Mouse (Mus musculus) kidney, adult 2 months (tissue): ENCODE data around the gene Ppp1r12b. TPM values are rescaled to one million over a fixed set of nuclear protein-coding genes. Genes with fewer than 3 reads are reported as not detected.

ENCODE experiments used
- DNase-seq: peaks from one replicate; pipeline ENCODE4 v3.0.0; 2021
- H3K27ac ChIP-seq: fragments of 200-500 bp; 2 replicates; pipeline ENCODE4 v1.5.1; 2012; ENCODE audit warnings: low read depth, low read length, control low read depth, inconsistent platforms; ENCODE audit not compliant: insufficient read depth
- H3K27me3 ChIP-seq: fragments of 200-500 bp; replicated peaks from 2 replicates; pipeline ENCODE4 v1.6.1; 2012; ENCODE audit warnings: mild to moderate bottlenecking, moderate library complexity, low read length, inconsistent platforms; ENCODE audit not compliant: control insufficient read depth, insufficient read depth
- H3K36me3 ChIP-seq: fragments of 200-500 bp; 2 replicates; pipeline ENCODE4 v1.6.1; 2012; ENCODE audit warnings: mild to moderate bottlenecking, moderate library complexity, low read length, inconsistent platforms; ENCODE audit not compliant: control insufficient read depth, insufficient read depth
- H3K4me1 ChIP-seq: fragments of 200-500 bp; 2 replicates; pipeline ENCODE4 v1.6.1; 2011; ENCODE audit warnings: low read length; ENCODE audit not compliant: control insufficient read depth, insufficient read depth
- H3K4me3 ChIP-seq: fragments of 200-500 bp; 2 replicates; pipeline ENCODE4 v1.5.1; 2011; ENCODE audit warnings: mild to moderate bottlenecking, low read depth, low read length, control low read depth; ENCODE audit not compliant: insufficient read depth
- CTCF ChIP-seq: fragments of 200-500 bp; conservative IDR thresholded peaks from 2 replicates; pipeline ENCODE4 v1.5.1; 2011; ENCODE audit warnings: low read depth, mild to moderate bottlenecking, control low read depth, low read length, moderate library complexity, mixed read lengths; ENCODE audit not compliant: insufficient read depth, insufficient read length
- POLR2A ChIP-seq: fragments of 200-500 bp; IDR thresholded peaks from one replicate; pipeline ENCODE4 v1.6.1; 2011; ENCODE audit warnings: low read depth, low read length, control low read depth
- WGBS: fragments of 180-500 bp; shearing (Covaris S2); methylation state at CpG from one replicate; pipeline ENCODE4 v1.1.7; 2018; 5-methylcytosine and 5-hydroxymethylcytosine counted together
- polyA plus RNA-seq: library from polyadenylated mRNA; depleted of rRNA; stranded (reverse); fragments of >200 nt; gene quantifications from 2 replicates; pipeline ENCODE4 v1.2.3, GENCODE M21; 2012

Gene Ppp1r12b
- polyA plus RNA-seq, 1 experiment, result 5.6 TPM

- TF ChIP-seq CTCF (no peak), POLR2A (no peak)
- H3K36me3 ChIP-seq, result peaks cover 5% of the 10 kb centered on the region
- H3K27ac ChIP-seq, result no peak overlapping the region
- no peak overlapping the region for H3K4me3 ChIP-seq
- no peaks in the 10 kb centered on the region for H3K27me3 ChIP-seq
- DNase-seq, result no peak
- 55% methylated on average over 4 of the region's 4 CpGs for WGBS
- no peaks in the 10 kb centered on the region for H3K4me1 ChIP-seq
Measured at GRCm38 (mm10) chr1:134875800-134876199, 79.9 kb downstream of the Ppp1r12b start.

DNA sequence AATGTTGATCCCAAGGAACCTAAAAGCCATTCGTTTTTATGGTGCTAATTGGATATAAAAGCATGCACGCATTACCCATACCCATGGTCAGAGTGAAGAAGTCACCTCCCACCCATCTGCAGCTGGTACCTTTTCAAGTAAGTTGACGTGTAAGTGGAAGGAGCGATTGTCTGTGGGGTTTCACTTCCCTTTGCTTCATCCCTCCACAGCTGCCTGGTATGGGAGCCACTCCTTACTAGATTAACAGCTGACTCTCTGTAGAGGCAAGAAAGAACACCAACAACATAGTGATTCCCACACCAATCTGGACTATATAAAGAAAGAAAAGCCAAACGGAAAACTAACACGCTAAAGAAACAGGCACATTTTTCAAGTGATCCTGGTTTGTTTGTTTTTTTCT is 83.1 kb downstream of the Ppp1r12b start:
- no peak for DNase-seq
- 84% methylated on average over 6 of the region's 6 CpGs for WGBS
- peaks cover 2% of the 10 kb centered on the region for H3K36me3 ChIP-seq
- H3K4me1 ChIP-seq, result no peaks in the 10 kb centered on the region
- H3K4me3 ChIP-seq, result no peak overlapping the region
- H3K27me3 ChIP-seq, result no peaks in the 10 kb centered on the region
- no peak for TF ChIP-seq CTCF
- TF ChIP-seq POLR2A, result no peak
- no peak overlapping the region for H3K27ac ChIP-seq

GRCm38 (mm10) chr1:134866426-134866825 is 89.3 kb downstream of the Ppp1r12b start:
- Histone ChIP-seq H3K36me3 (no peaks in the 10 kb centered on the region), H3K27me3 (no peaks in the 10 kb centered on the region), H3K4me1 (no peaks in the 10 kb centered on the region), H3K4me3 (no peak overlapping the region), H3K27ac (no peak overlapping the region)
- DNase-seq, result no peak
- no peak for TF ChIP-seq CTCF
- WGBS, result 93% methylated on average over 2 of the region's 2 CpGs

DNA sequence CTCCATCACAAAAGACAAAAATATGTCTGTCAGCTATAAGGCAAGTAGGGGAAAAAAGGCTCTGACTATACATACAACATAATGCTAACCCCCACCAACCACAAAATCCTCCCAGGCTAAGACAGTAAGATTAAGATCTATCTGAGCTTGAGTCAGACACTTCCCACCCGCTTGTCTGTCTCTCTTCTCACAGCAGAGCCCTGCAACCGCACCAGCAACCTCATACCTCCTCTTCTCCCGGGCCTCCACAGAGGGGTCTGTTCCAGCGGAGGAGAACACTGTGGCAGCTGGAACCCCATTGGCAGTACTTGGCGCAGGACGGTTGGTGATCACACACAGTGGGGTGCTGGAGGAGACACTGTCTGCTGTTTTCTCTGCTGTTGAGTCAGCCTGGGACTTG is 90.2 kb downstream of the Ppp1r12b start:
- TF ChIP-seq CTCF (no peak), POLR2A (no peak)
- 83% methylated on average over 6 of the region's 6 CpGs for WGBS
- Histone ChIP-seq H3K27me3 (no peaks in the 10 kb centered on the region), H3K36me3 (no peaks in the 10 kb centered on the region), H3K4me3 (no peak overlapping the region), H3K27ac (no peak overlapping the region), H3K4me1 (no peaks in the 10 kb centered on the region)
- no peak for DNase-seq

- Histone ChIP-seq H3K4me3 (no peak overlapping the region), H3K36me3 (no peaks in the 10 kb centered on the region; the same call in 1 of the 2 replicates), H3K27me3 (no peaks in the 10 kb centered on the region), H3K27ac (no peak overlapping the region), H3K4me1 (no peaks in the 10 kb centered on the region)
- TF ChIP-seq POLR2A (no peak), CTCF (no peak)
- DNase-seq, result no peak
- WGBS, result 73% methylated on average over 2 of the region's 2 CpGs
Measured at GRCm38 (mm10) chr1:134860538-134860937, 95.2 kb downstream of the Ppp1r12b start.

GRCm38 (mm10) chr1:134858344-134859053 is 97.2 kb downstream of the Ppp1r12b start:
- DNase-seq, result peak; percentile 15
- 79% methylated on average over 3 of the region's 3 CpGs for WGBS
- Histone ChIP-seq H3K36me3 (no peaks in the 10 kb centered on the region; the same call in 1 of the 2 replicates), H3K4me3 (no peak overlapping the region), H3K27me3 (no peaks in the 10 kb centered on the region), H3K27ac (no peak overlapping the region), H3K4me1 (no peaks in the 10 kb centered on the region)
- TF ChIP-seq POLR2A, result no peak
- TF ChIP-seq CTCF, result no peak

- Histone ChIP-seq H3K27ac (no peak overlapping the region), H3K4me3 (no peak overlapping the region), H3K27me3 (no peaks in the 10 kb centered on the region), H3K4me1 (no peaks in the 10 kb centered on the region), H3K36me3 (no peaks in the 10 kb centered on the region)
- DNase-seq, result peak; percentile 69
- TF ChIP-seq CTCF (0 out of 2 replicates have a peak, but pooled peaks have one; percentile 1), POLR2A (no peak)
- WGBS, result 91% methylated on average over 1 of the region's 1 CpGs
Measured at GRCm38 (mm10) chr1:134854325-134854982, 101.3 kb downstream of the Ppp1r12b start.
